Mouse (Mus musculus) hematopoietic stem cell, adult 5-6 weeks (primary cell): ENCODE measurements around the gene Snx27. TPM values are rescaled to one million over a fixed set of nuclear protein-coding genes. Genes with fewer than 3 reads are reported as not detected.

Experiments
- ATAC-seq, 2 experiments: fragments of 125-278 bp in 1 of 2; replicated peaks in 1 of 2; 2 replicates each; pipeline ENCODE4 v1.8.0; 2016 to 2017; ENCODE audit warnings: inconsistent platforms in 2 of 2, mild to moderate bottlenecking in 2 of 2, moderate number of reproducible peaks in 2 of 2, low read depth in 1 of 2, moderate TSS enrichment in 1 of 2; ENCODE audit not compliant: low FRiP score in 2 of 2, poor library complexity in 2 of 2, severe bottlenecking in 2 of 2, insufficient read depth in 1 of 2, low TSS enrichment in 1 of 2
- total RNA-seq: library from RNA; stranded (forward); fragments of 172-1452, 232-1000 nt; gene quantifications from 2 replicates; pipeline ENCODE4 v1.2.3, GENCODE M21; 2017

The Snx27 gene
- total RNA-seq, 1 experiment from 2014 or later: 28.5 TPM

- ATAC-seq: peak; percentile 34 to 49
Measured at GRCm38 (mm10) chr3:94581793-94582455, 592 bp downstream of the Snx27 start.

GRCm38 (mm10) chr3:94581138-94581780 is 1.3 kb downstream of the Snx27 start:
- no peak; a peak in 1 of 4 replicates for ATAC-seq

- ATAC-seq: no peak
Measured at GRCm38 (mm10) chr3:94574506-94574905, 8.0 kb downstream of the Snx27 start.

- no peak for ATAC-seq
Measured at GRCm38 (mm10) chr3:94567242-94567641, 15.3 kb downstream of the Snx27 start.

- no peak for ATAC-seq
Measured at GRCm38 (mm10) chr3:94565557-94565956, 17.0 kb downstream of the Snx27 start.

- no peak for ATAC-seq
Measured at GRCm38 (mm10) chr3:94565127-94565526, 17.4 kb downstream of the Snx27 start.

GRCm38 (mm10) chr3:94564356-94565010 is 18.0 kb downstream of the Snx27 start:
- ATAC-seq: no peak

- no peak for ATAC-seq
Measured at GRCm38 (mm10) chr3:94563163-94563562, 19.4 kb downstream of the Snx27 start.

GRCm38 (mm10) chr3:94559931-94560429 is 22.5 kb downstream of the Snx27 start:
- no peak for ATAC-seq

GRCm38 (mm10) chr3:94549041-94549440 is 33.5 kb downstream of the Snx27 start:
- ATAC-seq: no peak

GRCm38 (mm10) chr3:94537187-94537586 is 45.3 kb downstream of the Snx27 start:
- ATAC-seq: no peak

- peak in 1 of 2 experiments; percentile 56; a peak in 2 of 4 replicates for ATAC-seq
Measured at GRCm38 (mm10) chr3:94533968-94534367, 48.5 kb downstream of the Snx27 start.

- ATAC-seq: no peak
Measured at GRCm38 (mm10) chr3:94526731-94527130, 55.8 kb downstream of the Snx27 start.

GRCm38 (mm10) chr3:94506664-94507063 is 75.9 kb downstream of the Snx27 start:
- ATAC-seq: no peak

GRCm38 (mm10) chr3:94502243-94502642 is 80.3 kb downstream of the Snx27 start:
- peak; percentile 59 to 66; a peak in 3 of 4 replicates for ATAC-seq

GRCm38 (mm10) chr3:94497162-94497561 is 85.4 kb downstream of the Snx27 start:
- ATAC-seq: no peak

- no peak for ATAC-seq
Measured at GRCm38 (mm10) chr3:94487581-94487980, 94.9 kb downstream of the Snx27 start.

- ATAC-seq: no peak
Measured at GRCm38 (mm10) chr3:94485922-94486321, 96.6 kb downstream of the Snx27 start.
